ENCODE assay signal across 9 mouse cellular contexts in the genomic region with DNA sequence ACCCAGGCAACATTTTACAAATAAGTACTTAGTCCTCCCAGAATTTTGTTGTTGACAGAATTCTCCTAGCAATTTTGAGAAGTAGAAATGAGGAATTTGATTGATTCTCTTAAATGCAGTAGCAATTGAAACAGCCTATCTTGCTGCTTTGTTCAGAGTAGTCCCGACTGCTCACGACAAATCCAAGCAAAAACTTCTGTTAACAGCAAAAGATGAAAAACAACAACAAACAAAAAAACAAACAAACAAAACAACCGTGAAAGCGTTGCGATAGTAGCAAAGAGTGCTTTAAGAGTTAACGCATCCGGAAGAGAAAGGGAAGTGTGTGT. TPM values are rescaled to one million over a fixed set of nuclear protein-coding genes. Genes with fewer than 3 reads are reported as not detected.
DNase-seq lines count a peak whose midpoint lies in the region; ATAC-seq and TF ChIP-seq lines count a peak whose summit lies in the region.
"Had no signal": no experiment of that assay in that cellular context is flagged by ENCODE, and none has a peak within 500 bp of the region (broad histone marks: within the 10 kb centered on the region; RNA-seq: fewer than 3 reads in every experiment).

No protein-coding gene starts in this region.

- H3K9me3 ChIP-seq in embryonic facial prominence, embryonic 15.5 days (replicated peaks) = no peaks in the 10 kb centered on the region
- no peaks in the 10 kb centered on the region for H3K9me3 ChIP-seq in intestine, postnatal 0 days (ENCODE audit: control insufficient read depth)
- no peaks in the 10 kb centered on the region for H3K9me3 ChIP-seq in neural tube, embryonic 13.5 days

- under 1% methylated on average over 7 of the region's 7 CpGs for WGBS in embryonic facial prominence, embryonic 15.5 days
- under 1% methylated on average over 7 of the region's 7 CpGs for WGBS in intestine, postnatal 0 days
- 2% methylated on average over 7 of the region's 7 CpGs for WGBS in neural tube, embryonic 13.5 days

- peak overlapping the region; percentile 85 for H3K27ac ChIP-seq in left cerebral cortex, adult 2 months
- peak overlapping the region; percentile 82; the same call in 1 of the 2 replicates for H3K27ac ChIP-seq in embryonic facial prominence, embryonic 15.5 days (replicated peaks)
- H3K27ac ChIP-seq in intestine, postnatal 0 days (ENCODE audit: low read depth, low read length) = peak overlapping the region; percentile 46; the same call in 1 of the 2 replicates
- peak overlapping the region; percentile 69 for H3K27ac ChIP-seq in neural tube, embryonic 13.5 days (replicated peaks)

- peak overlapping the region; percentile 30 for H3K4me3 ChIP-seq in left cerebral cortex, adult 2 months
- H3K4me3 ChIP-seq in embryonic facial prominence, embryonic 15.5 days (replicated peaks) = peak overlapping the region; percentile 42
- peak overlapping the region; percentile 30 for H3K4me3 ChIP-seq in intestine, postnatal 0 days (ENCODE audit: low read depth, low read length)
- H3K4me3 ChIP-seq in neural tube, embryonic 13.5 days = peak overlapping the region; percentile 34

- no peak for ATAC-seq in embryonic facial prominence, embryonic 15.5 days (ENCODE audit: insufficient number of reproducible peaks, low FRiP score, low TSS enrichment, low read depth)
- no peak for ATAC-seq in intestine, postnatal 0 days
- peak; percentile 75; the same call in 1 of the 2 replicates for ATAC-seq in neural tube, embryonic 13.5 days (ENCODE audit: low read depth)

- no peak overlapping the region for H3K9ac ChIP-seq in embryonic facial prominence, embryonic 15.5 days
- peak overlapping the region; percentile 40; the same call in 1 of the 2 replicates for H3K9ac ChIP-seq in intestine, postnatal 0 days (ENCODE audit: low read depth, low read length)
- H3K9ac ChIP-seq in neural tube, embryonic 13.5 days = peak overlapping the region; percentile 57

- no peaks in the 10 kb centered on the region for H3K27me3 ChIP-seq in embryonic facial prominence, embryonic 15.5 days
- H3K27me3 ChIP-seq in intestine, postnatal 0 days (replicated peaks; ENCODE audit: control insufficient read depth, insufficient read depth, low read length) = no peaks in the 10 kb centered on the region
- no peaks in the 10 kb centered on the region for H3K27me3 ChIP-seq in neural tube, embryonic 13.5 days

- no peak for DNase-seq in left cerebral cortex, adult 2 months (ENCODE audit: extremely low spot score in 1 of 2, low spot score in 2 of 2)
- no peak for DNase-seq in left cerebral cortex, postnatal 14 days (ENCODE audit: low spot score in 2 of 2)
- DNase-seq in B cell, adult 2 months = no peak
- DNase-seq in MN1 (ENCODE audit: low spot score) = no peak
- no peak for DNase-seq in retina, embryonic 14.5 days (ENCODE audit: low spot score)

- no peak for TF ChIP-seq CTCF in left cerebral cortex, adult 2 months (IDR thresholded peaks at IDR 0.05)
- TF ChIP-seq CTCF in intestine, postnatal 0 days (IDR thresholded peaks at IDR 0.05; ENCODE audit: low read depth) = no peak

- H3K4me2 ChIP-seq in embryonic facial prominence, embryonic 15.5 days (replicated peaks) = peak overlapping the region; percentile 44
- peak overlapping the region; percentile 64 for H3K4me2 ChIP-seq in intestine, postnatal 0 days (replicated peaks; ENCODE audit: low read depth)
- peak overlapping the region; percentile 53 for H3K4me2 ChIP-seq in neural tube, embryonic 13.5 days

- peaks cover 16% of the 10 kb centered on the region; the same call in 1 of the 2 replicates for H3K4me1 ChIP-seq in embryonic facial prominence, embryonic 15.5 days
- H3K4me1 ChIP-seq in intestine, postnatal 0 days (replicated peaks; ENCODE audit: control insufficient read depth, insufficient read depth, low read length) = no peaks in the 10 kb centered on the region; the same call in 1 of the 2 replicates
- H3K4me1 ChIP-seq in neural tube, embryonic 13.5 days (replicated peaks) = peaks cover 26% of the 10 kb centered on the region

- intact Hi-C loops in left cerebral cortex, adult 2 months (cut with DNase I) = loop anchor here (2.0 kb wide), 1 partner anchor 17 kb away; no protein-coding TSS in a partner anchor
- intact Hi-C loops in left cerebral cortex, postnatal 14 days (cut with DNase I) = loop anchor here (2.0 kb wide), 1 partner anchor 17 kb away; no protein-coding TSS in a partner anchor

- no peaks in the 10 kb centered on the region for H3K36me3 ChIP-seq in embryonic facial prominence, embryonic 15.5 days
- no peaks in the 10 kb centered on the region for H3K36me3 ChIP-seq in intestine, postnatal 0 days (ENCODE audit: control insufficient read depth, insufficient read depth)
- H3K36me3 ChIP-seq in neural tube, embryonic 13.5 days = no peaks in the 10 kb centered on the region

RNA-seq across cellular contexts. Expression of gene Tex14, which starts 21.2 kb away (rescaled TPM):
- under 1 TPM; 0.09 to 0.16 TPM for total RNA-seq in left cerebral cortex, adult 2 months (2021)
- total RNA-seq in left cerebral cortex, postnatal 14 days (2021) = under 1 TPM; 0.19 to 0.92 TPM
- polyA plus RNA-seq in embryonic facial prominence, embryonic 15.5 days (2015; fragmentation: Nextera tagmentation; extraction: Ambion mirVana) = 1.7 and 2.0 TPM in 2 replicates
- polyA plus RNA-seq in intestine, postnatal 0 days (2015; fragmentation: Nextera tagmentation; extraction: Ambion mirVana) = 1.3 and 1.8 TPM in 2 replicates
- polyA plus RNA-seq in neural tube, embryonic 13.5 days (2015; fragmentation: Nextera tagmentation; extraction: Ambion mirVana) = 0.32 and 1.4 TPM in 2 replicates
- total RNA-seq: gastrocnemius, adult 8-10 months had no signal

RNA-seq across cellular contexts. Expression of gene Rad51c, which starts 21.3 kb away (rescaled TPM):
- 1 to 10 TPM; 3.1 to 4.4 TPM for total RNA-seq in left cerebral cortex, adult 2 months (2021)
- 1 to 10 TPM; 4.7 to 5.5 TPM for total RNA-seq in left cerebral cortex, postnatal 14 days (2021)
- 6.4 and 7.3 TPM in 2 replicates for polyA plus RNA-seq in embryonic facial prominence, embryonic 15.5 days (2015; fragmentation: Nextera tagmentation; extraction: Ambion mirVana)
- 1.9 and 2.0 TPM in 2 replicates for polyA plus RNA-seq in intestine, postnatal 0 days (2015; fragmentation: Nextera tagmentation; extraction: Ambion mirVana)
- 6.2 and 7.0 TPM in 2 replicates for polyA plus RNA-seq in neural tube, embryonic 13.5 days (2015; fragmentation: Nextera tagmentation; extraction: Ambion mirVana)
